Mouse (Mus musculus) spleen, adult 18-20 months (tissue): Measurements from ENCODE around the gene Dusp22.

Experiments used
- DNase-seq, 2 experiments: peaks; one replicate each; pipeline ENCODE4 v3.0.0; 2022; ENCODE audit warnings: mixed read lengths in 2 of 2

Gene Dusp22

DNA sequence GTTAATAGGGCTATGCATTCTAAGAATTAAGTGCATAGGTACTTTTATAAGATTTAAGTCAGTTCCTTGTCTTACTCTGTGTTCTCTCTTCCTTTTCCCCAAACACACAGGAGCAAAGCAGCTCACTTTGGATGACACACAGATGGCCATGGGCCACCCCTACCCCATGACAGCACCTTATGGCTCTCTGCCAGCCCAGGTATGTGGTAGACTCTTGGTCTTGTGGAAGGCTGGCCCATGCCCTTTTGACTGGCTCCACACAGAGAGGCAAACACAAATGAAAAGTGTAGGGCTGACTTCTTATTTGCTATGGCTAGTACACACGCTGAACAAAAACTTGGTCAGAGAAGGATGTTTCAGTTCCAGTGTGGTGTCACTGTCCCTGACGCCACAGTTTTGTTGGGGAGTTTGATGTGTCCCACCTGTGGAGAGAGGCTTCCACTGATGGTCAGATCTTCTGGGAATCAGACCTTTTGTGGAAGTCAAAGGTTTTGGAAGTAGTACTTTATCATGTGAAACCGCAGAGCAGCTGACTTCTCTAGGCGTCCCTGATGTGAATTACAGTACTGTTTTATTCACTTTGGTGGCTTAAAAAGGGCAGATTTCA, 92.9 kb downstream of the Dusp22 start:
- DNase-seq = peak in 1 of 2 experiments; percentile 8

DNA sequence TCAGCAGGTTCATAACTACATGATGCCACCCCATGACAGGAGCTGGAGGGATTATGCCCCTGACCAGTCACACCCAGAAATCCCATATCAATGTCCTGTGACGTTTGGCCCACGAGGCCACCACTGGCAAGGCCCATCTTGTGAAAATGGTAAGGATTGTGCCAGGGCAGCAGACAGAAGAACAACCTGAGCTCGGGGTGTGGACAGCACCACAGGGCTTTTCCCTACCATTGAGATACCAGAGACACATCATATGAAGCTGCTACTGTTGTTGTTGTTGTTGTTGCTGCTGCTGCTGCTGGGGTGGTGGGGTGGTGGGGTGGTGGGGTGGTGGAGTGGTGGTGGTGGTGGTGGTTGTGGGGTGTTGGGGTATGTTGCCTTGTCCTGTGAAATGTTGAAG, 93.6 kb downstream of the Dusp22 start:
- DNase-seq = peak in 1 of 2 experiments; percentile 2

DNA sequence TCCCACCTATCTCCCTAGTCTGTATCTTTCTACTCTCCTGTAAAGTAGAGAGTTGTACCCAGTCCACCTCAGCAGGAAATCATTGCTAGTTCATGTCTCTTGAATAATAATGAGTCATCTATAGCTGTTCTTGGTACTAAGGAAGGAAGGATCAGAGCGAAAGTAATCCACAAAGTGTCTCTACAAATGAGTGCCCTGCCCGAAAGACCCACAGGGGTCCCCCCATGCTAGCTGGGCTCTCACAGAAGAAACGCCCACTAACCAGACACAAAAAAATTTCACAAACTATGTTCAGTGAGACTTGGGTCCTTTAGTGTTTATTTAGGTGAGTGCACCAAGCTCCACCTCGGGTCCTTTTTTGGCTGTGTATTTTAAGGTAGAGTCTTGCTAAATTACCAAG, 94.3 kb downstream of the Dusp22 start:
- peak in 1 of 2 experiments; percentile 1 for DNase-seq

DNA sequence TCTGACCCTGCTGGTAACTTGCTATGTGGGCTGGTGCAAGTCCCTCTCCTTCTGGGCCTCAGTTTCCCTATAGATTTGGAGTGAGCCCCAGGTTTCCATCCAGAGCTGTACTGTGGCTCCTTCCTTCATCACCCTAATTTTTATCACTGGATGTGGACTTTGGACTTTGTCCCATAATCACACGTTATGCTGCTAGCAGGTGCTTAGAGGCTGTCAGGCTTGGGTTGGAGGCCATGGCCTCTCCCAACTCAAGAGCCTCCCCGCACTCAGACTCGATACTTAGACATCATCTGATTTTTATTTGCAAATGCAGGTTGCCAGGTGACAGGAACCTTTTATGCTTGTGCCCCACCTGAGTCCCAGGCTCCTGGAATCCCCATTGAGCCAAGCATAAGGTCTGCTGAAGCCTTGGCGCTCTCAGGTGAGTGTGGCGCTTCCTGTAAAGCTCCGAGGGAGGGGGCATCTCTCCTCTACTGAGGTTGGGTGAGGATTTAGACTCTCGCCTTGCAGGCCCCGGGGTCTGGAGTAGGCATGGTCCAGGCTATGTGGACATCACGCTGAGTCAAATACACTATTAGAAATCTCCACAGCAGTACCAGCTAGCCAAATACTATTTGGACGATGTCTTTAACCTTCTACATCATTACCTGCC, 95.2 kb downstream of the Dusp22 start:
- peak in 1 of 2 experiments; percentile 5 for DNase-seq

DNA sequence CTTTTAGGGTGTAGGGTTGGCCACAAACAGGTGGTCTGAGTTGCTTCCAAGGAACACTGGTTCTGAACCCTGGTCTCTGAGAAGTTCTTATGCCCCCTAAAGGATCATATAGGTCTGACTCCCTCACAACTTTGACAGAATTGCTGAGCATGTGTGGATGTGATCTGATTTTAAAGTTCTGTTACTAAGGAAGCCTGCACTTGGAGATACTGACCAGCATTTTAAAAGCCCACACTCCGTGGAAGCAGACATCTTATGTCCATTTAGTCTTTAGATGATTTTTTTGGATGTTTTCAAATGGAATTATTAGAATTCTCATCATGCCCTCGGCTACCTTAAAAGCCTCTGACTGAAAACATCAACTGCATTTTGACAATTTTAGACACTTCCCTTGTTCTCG, 95.8 kb downstream of the Dusp22 start:
- DNase-seq = no peak

DNA sequence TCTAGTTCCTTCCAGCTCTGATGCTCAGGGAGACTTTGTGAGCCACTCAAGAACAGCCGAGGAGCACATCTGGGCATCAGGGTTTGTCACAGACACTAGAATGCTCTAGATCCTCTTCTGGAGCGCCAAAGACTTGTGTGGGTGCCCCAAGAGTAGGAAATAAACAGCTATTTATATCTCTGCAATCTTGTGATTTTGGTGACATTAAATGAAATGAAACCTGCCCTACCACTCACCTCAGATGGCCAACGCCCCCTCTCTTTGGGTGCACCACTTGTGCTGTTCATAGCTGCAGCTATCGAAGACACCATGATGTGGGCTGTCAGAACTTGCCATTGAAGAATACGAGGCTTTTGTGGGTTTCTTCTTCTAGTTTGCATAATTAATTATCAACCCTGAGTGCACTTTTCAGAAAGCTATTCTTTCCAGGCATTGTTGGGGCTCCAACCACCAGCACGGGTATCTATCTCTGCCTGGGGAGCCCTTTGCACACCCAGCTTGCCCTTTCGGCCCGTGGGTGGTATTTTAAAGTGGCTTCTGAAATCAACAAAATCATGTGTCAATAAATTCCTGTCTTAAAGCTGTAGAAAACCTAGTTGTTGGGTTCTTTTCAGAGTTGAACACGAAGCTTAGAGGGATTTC, 96.3 kb downstream of the Dusp22 start:
- DNase-seq = peak in 1 of 2 experiments; percentile 3

DNA sequence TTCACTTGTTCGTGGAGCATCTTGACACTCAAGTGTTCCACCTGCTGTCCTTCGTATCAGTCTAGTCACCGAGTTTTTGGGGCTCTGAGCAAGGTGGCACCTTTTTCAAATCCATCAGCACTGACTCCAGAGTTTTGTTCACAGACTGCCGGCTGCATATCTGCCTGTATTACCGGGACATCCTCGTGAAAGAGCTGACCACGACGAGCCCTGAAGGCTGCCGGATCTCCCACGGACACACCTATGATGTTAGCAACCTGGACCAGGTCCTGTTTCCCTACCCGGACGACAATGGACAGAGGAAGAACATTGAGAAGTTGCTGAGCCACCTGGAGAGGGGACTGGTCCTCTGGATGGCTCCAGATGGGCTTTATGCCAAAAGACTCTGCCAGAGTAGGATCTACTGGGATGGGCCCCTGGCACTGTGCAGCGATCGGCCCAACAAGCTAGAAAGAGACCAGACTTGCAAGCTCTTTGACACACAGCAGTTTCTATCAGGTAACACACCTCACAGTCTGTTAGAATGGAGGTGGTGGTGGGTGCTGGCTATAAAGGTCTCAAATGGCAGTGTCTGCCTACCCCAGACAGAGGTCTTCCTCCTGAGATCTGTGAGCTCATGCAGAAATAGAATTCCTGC, 97.6 kb downstream of the Dusp22 start:
- DNase-seq = peak in 1 of 2 experiments; percentile 1

DNA sequence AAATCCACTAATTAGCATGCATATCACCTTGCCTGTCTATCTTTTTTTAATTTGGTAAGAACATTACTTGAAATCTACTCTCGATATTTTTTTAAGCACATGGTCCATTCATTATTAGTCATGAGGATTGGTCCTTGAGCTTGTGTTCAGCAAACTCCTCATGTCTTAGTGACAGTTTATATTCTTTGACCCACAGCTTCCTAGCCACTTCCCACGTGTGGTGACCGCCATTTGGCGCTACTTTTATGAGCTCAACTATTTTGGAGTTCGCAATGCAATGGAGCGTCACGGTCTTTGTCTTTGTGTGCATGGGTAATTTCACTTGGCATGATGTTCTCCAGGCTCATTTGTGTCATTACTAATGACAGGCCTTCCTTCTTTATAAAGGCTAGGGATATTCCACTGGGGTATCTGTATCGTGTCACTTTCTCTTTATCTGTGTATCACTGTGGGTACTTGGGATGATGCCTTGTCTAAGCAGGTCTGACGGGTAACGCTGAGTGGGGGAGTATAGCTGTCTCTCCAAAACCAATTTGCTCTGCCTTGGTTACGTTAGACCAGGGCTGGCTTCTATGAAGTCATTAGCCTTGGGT, 99.1 kb downstream of the Dusp22 start:
- peak in 1 of 2 experiments; percentile 2 for DNase-seq

DNA sequence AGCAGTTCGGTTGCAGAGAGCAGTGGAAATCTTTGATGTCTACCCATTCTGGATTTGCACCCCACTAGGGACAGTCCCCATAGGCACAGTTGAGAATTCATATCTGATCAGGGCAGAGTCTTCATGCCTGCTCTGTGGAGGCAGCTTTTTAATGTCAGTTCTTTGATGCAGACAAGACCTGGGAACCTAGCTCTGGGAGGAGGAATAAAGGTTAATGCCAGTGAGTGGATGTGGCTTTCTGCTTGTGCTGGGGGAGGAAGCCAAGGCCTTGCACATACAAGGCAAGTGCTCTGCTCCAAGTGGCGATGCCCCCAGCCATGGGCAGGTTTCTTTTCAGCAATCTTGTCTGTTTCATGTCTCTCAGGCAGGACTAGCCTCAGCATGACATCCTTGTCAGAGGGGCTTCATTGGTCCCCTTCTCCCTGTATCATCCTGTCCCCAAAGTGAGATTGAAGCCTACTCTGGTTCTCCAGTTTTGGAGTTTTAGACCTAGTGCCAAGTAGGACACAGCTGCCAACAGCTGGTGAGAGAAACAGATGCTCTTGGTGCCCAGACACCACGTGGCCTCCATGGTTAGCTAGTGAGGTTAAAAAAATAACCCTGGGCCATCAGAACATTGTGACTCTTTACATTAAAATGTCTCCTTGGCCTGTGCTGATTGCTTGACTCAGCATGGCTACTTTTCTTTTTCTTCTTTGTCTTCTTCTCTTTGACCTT, 100.7 kb downstream of the Dusp22 start:
- DNase-seq = no peak
